Mouse (Mus musculus): ENCODE results near the gene Cd8b1. TPM values are rescaled to one million over a fixed set of nuclear protein-coding genes. Genes with fewer than 3 reads are reported as not detected.

Gene Cd8b1
- not detected in 2 replicates for polyA plus RNA-seq (2014; fragmentation: Nextera tagmentation; extraction: Ambion mirVana)

- Histone ChIP-seq H3K9ac (ENCODE audit: low read depth, low read length) (no peak within 1 kb of the TSS), H3K36me3 (ENCODE audit: control insufficient read depth, insufficient read depth, low read length) (no peaks in the 10 kb centered on the region), H3K27ac (ENCODE audit: low read depth, low read length) (no peak within 1 kb of the TSS), H3K9me3 (ENCODE audit: control insufficient read depth, low read length) (no peaks in the 10 kb centered on the region), H3K4me2 (replicated peaks; ENCODE audit: low read depth, low read length) (no peak within 1 kb of the TSS), H3K27me3 (ENCODE audit: control insufficient read depth, insufficient read depth, low read length) (no peaks in the 10 kb centered on the region), H3K4me1 (replicated peaks; ENCODE audit: control insufficient read depth, insufficient read depth, low read length) (no peaks in the 10 kb centered on the region), H3K4me3 (ENCODE audit: low read depth, low read length) (no peak within 1 kb of the TSS)
- no peak for DNase-seq (ENCODE audit: low spot score)
- ATAC-seq (ENCODE audit: low FRiP score) = no peak
- 92% methylated on average over 7 of the region's 7 CpGs for WGBS
Measured at GRCm38 (mm10) chr6:71322491-71322921, at the start of gene Cd8b1. Gene Cd8b1 (plus strand): TSS chr6:71322788.

- DNase-seq (ENCODE audit: low spot score) = no peak
- Histone ChIP-seq H3K4me3 (ENCODE audit: low read depth, low read length) (no peak overlapping the region), H3K9ac (ENCODE audit: low read depth, low read length) (no peak overlapping the region), H3K27ac (ENCODE audit: low read depth, low read length) (no peak overlapping the region), H3K36me3 (ENCODE audit: control insufficient read depth, insufficient read depth, low read length) (no peaks in the 10 kb centered on the region), H3K9me3 (ENCODE audit: control insufficient read depth, low read length) (no peaks in the 10 kb centered on the region), H3K27me3 (ENCODE audit: control insufficient read depth, insufficient read depth, low read length) (no peaks in the 10 kb centered on the region), H3K4me2 (replicated peaks; ENCODE audit: low read depth, low read length) (no peak overlapping the region), H3K4me1 (replicated peaks; ENCODE audit: control insufficient read depth, insufficient read depth, low read length) (no peaks in the 10 kb centered on the region)
- WGBS = 92% methylated on average over 1 of the region's 1 CpGs
- no peak for ATAC-seq (ENCODE audit: low FRiP score)
Measured at GRCm38 (mm10) chr6:71273715-71274114, 48.9 kb upstream of the Cd8b1 start.

DNA sequence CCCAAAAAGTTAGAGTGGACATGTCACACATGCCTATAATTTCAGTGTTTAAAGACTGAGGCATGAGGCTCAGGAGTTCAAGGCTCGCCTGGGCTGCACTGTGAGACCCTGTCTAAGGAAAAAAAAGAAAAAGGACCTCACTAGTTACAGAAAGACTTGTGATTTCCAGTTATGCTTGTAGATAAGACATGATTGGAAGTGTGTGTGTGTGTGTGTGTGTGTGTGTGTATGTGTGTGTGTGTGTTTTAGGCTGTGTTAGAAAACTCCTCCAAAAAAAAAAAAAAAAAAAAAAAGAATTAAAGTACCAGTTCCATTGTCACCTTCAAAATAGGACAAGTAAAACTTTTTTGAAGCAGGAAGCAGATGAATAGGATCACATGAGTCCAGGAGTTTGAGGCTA lies 48.0 kb upstream of the Cd8b1 start:
- Histone ChIP-seq H3K4me3 (ENCODE audit: low read depth, low read length) (no peak overlapping the region), H3K4me2 (replicated peaks; ENCODE audit: low read depth, low read length) (no peak overlapping the region), H3K27ac (ENCODE audit: low read depth, low read length) (no peak overlapping the region), H3K36me3 (ENCODE audit: control insufficient read depth, insufficient read depth, low read length) (no peaks in the 10 kb centered on the region), H3K9me3 (ENCODE audit: control insufficient read depth, low read length) (no peaks in the 10 kb centered on the region), H3K9ac (ENCODE audit: low read depth, low read length) (no peak overlapping the region), H3K4me1 (replicated peaks; ENCODE audit: control insufficient read depth, insufficient read depth, low read length) (no peaks in the 10 kb centered on the region), H3K27me3 (ENCODE audit: control insufficient read depth, insufficient read depth, low read length) (no peaks in the 10 kb centered on the region)
- ATAC-seq (ENCODE audit: low FRiP score) = no peak
- WGBS = 88% methylated on average over 1 of the region's 1 CpGs
- DNase-seq (ENCODE audit: low spot score) = no peak

- WGBS = 91% methylated on average over 1 of the region's 1 CpGs
- DNase-seq (ENCODE audit: low spot score) = no peak
- no peak for ATAC-seq (ENCODE audit: low FRiP score)
Measured at GRCm38 (mm10) chr6:71279418-71279817, 43.2 kb upstream of the Cd8b1 start.

DNA sequence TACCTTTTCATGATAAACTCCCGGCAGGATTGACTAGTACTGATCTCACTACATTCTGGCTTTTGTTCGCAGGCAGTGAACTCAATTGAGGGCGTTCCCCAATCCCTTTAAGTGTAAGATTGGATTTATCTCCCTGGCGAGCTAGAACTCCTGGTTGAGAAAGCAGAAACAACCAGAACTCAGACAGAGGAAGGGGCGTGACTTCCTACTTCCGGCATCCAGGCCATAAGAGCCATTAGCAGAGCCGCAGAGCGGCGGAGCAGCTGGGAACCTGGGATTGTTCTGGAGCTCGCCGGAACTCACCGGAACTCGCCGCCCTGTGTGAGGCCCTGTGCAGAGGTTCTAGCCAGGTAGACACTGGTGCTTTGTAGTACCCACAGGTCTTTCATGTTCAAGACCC lies 29.1 kb upstream of the Cd8b1 start:
- WGBS = 90% methylated on average over 14 of the region's 14 CpGs
- DNase-seq (ENCODE audit: low spot score) = no peak
- no peak overlapping the region for H3K4me3 ChIP-seq (ENCODE audit: low read depth, low read length)
- no peak overlapping the region for H3K9ac ChIP-seq (ENCODE audit: low read depth, low read length)
- no peaks in the 10 kb centered on the region for H3K27me3 ChIP-seq (ENCODE audit: control insufficient read depth, insufficient read depth, low read length)
- H3K4me1 ChIP-seq (replicated peaks; ENCODE audit: control insufficient read depth, insufficient read depth, low read length) = no peaks in the 10 kb centered on the region
- no peak overlapping the region for H3K4me2 ChIP-seq (replicated peaks; ENCODE audit: low read depth, low read length)
- no peaks in the 10 kb centered on the region for H3K36me3 ChIP-seq (ENCODE audit: control insufficient read depth, insufficient read depth, low read length)
- H3K9me3 ChIP-seq (ENCODE audit: control insufficient read depth, low read length) = no peaks in the 10 kb centered on the region
- no peak for ATAC-seq (ENCODE audit: low FRiP score)
- H3K27ac ChIP-seq (ENCODE audit: low read depth, low read length) = no peak overlapping the region

More at GRCm38 (mm10) chr6:71279418-71279817, 43.2 kb upstream of the Cd8b1 start:
- Histone ChIP-seq H3K36me3 (ENCODE audit: control insufficient read depth, insufficient read depth, low read length) (no peaks in the 10 kb centered on the region), H3K9me3 (ENCODE audit: control insufficient read depth, low read length) (no peaks in the 10 kb centered on the region), H3K27me3 (ENCODE audit: control insufficient read depth, insufficient read depth, low read length) (no peaks in the 10 kb centered on the region), H3K4me3 (ENCODE audit: low read depth, low read length) (no peak overlapping the region), H3K9ac (ENCODE audit: low read depth, low read length) (no peak overlapping the region), H3K4me2 (replicated peaks; ENCODE audit: low read depth, low read length) (no peak overlapping the region), H3K4me1 (replicated peaks; ENCODE audit: control insufficient read depth, insufficient read depth, low read length) (no peaks in the 10 kb centered on the region), H3K27ac (ENCODE audit: low read depth, low read length) (no peak overlapping the region)

DNA sequence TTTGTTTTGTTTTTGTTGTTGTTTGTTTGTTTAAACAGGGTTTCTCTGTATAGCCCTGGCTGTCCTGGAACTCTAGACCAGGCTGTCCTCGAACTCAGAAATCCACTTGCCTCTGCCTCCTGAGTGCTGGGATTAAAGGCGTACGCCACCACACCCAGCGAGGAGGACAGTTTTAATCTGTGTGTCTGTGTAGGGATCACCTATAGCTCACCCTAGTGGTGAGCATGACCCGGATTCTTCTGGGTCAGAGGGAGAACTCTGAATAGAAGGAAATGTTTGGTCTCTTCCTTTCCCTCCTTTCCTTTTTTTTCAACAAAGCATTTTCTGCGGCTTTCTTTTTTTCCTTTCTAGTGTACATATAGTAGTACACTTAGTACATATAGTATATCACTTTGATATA lies 27.3 kb upstream of the Cd8b1 start:
- WGBS = 77% methylated on average over 6 of the region's 6 CpGs

DNA sequence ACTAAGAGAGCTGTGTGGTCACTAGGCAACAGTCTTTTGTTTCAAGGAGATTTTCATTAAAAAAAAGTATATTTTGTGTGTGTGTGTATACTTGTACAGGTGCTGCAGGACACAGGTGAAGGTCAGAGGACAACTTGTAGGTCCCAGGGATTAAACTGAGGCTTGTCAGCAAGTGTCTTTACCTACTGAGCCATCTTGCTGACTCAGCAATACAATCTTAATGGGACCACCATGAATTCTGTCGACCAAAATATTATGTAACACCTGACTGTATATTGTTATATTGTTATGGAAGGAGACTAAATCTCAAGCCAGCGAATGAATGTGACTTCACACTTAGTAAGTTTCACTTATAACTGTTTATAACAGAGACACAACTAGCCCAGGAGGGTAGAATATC lies 24.5 kb upstream of the Cd8b1 start:
- ATAC-seq (ENCODE audit: low FRiP score) (no peak), DNase-seq (ENCODE audit: low spot score) (no peak)
- Histone ChIP-seq H3K27me3 (ENCODE audit: control insufficient read depth, insufficient read depth, low read length) (no peaks in the 10 kb centered on the region), H3K4me2 (replicated peaks; ENCODE audit: low read depth, low read length) (no peak overlapping the region), H3K9me3 (ENCODE audit: control insufficient read depth, low read length) (no peaks in the 10 kb centered on the region), H3K4me1 (replicated peaks; ENCODE audit: control insufficient read depth, insufficient read depth, low read length) (no peaks in the 10 kb centered on the region), H3K36me3 (ENCODE audit: control insufficient read depth, insufficient read depth, low read length) (no peaks in the 10 kb centered on the region), H3K27ac (ENCODE audit: low read depth, low read length) (no peak overlapping the region), H3K9ac (ENCODE audit: low read depth, low read length) (no peak overlapping the region), H3K4me3 (ENCODE audit: low read depth, low read length) (no peak overlapping the region)
- 69% methylated on average over 2 of the region's 2 CpGs for WGBS

More for the DNA sequence above, 27.3 kb upstream of the Cd8b1 start:
- H3K36me3 ChIP-seq (ENCODE audit: control insufficient read depth, insufficient read depth, low read length) = no peaks in the 10 kb centered on the region
- no peak overlapping the region for H3K27ac ChIP-seq (ENCODE audit: low read depth, low read length)
- no peak overlapping the region for H3K4me3 ChIP-seq (ENCODE audit: low read depth, low read length)
- DNase-seq (ENCODE audit: low spot score) (no peak), ATAC-seq (ENCODE audit: low FRiP score) (no peak)
- H3K4me2 ChIP-seq (replicated peaks; ENCODE audit: low read depth, low read length) = no peak overlapping the region
- no peaks in the 10 kb centered on the region for H3K27me3 ChIP-seq (ENCODE audit: control insufficient read depth, insufficient read depth, low read length)
- H3K4me1 ChIP-seq (replicated peaks; ENCODE audit: control insufficient read depth, insufficient read depth, low read length) = no peaks in the 10 kb centered on the region
- H3K9ac ChIP-seq (ENCODE audit: low read depth, low read length) = no peak overlapping the region
- H3K9me3 ChIP-seq (ENCODE audit: control insufficient read depth, low read length) = no peaks in the 10 kb centered on the region

GRCm38 (mm10) chr6:71298751-71299150 lies 23.8 kb upstream of the Cd8b1 start:
- 40% methylated on average over 3 of the region's 3 CpGs for WGBS
- no peak overlapping the region for H3K9ac ChIP-seq (ENCODE audit: low read depth, low read length)

DNA sequence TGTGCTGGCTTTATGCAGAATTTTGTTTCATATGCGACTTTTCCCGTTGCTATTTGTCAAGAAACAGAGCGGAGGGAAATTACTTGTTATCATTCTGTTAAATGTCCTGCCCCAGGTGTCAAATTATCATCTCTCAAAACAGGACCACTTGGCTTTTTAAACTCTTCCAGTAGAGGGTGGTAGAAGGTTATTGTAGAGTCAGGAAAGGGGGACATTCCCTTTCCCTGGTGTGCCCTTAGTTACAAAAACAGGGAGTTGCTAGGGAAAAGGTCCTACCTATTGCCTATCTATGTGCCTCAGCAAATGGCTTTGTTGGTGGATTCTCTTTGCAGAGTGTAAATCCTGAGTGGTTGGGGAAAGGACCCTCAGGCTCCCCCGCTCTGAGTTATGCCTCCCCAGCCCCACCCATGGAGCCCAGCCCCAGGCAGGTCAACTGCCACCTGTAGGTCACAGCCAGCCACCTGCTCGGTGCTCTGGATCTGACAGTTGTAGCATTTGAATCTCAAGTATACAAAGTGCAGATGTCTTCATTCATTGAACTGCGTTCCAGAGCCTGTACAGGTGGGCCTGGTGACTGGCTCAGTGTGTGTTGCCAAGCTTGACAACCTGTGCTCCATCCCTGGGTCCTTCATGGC lies 20.4 kb upstream of the Cd8b1 start:
- H3K4me3 ChIP-seq (ENCODE audit: low read depth, low read length) = no peak overlapping the region
- no peaks in the 10 kb centered on the region for H3K36me3 ChIP-seq (ENCODE audit: control insufficient read depth, insufficient read depth, low read length)
- no peak for DNase-seq (ENCODE audit: low spot score)
- WGBS = 71% methylated on average over 6 of the region's 6 CpGs
- H3K9me3 ChIP-seq (ENCODE audit: control insufficient read depth, low read length) = no peaks in the 10 kb centered on the region
- ATAC-seq (ENCODE audit: low FRiP score) = no peak
- no peak overlapping the region for H3K4me2 ChIP-seq (replicated peaks; ENCODE audit: low read depth, low read length)
- H3K27me3 ChIP-seq (ENCODE audit: control insufficient read depth, insufficient read depth, low read length) = no peaks in the 10 kb centered on the region
- H3K27ac ChIP-seq (ENCODE audit: low read depth, low read length) = no peak overlapping the region
- no peak overlapping the region for H3K9ac ChIP-seq (ENCODE audit: low read depth, low read length)
- H3K4me1 ChIP-seq (replicated peaks; ENCODE audit: control insufficient read depth, insufficient read depth, low read length) = no peaks in the 10 kb centered on the region

More at GRCm38 (mm10) chr6:71298751-71299150, 23.8 kb upstream of the Cd8b1 start:
- Histone ChIP-seq H3K27me3 (ENCODE audit: control insufficient read depth, insufficient read depth, low read length) (no peaks in the 10 kb centered on the region), H3K4me3 (ENCODE audit: low read depth, low read length) (no peak overlapping the region), H3K27ac (ENCODE audit: low read depth, low read length) (no peak overlapping the region), H3K9me3 (ENCODE audit: control insufficient read depth, low read length) (no peaks in the 10 kb centered on the region), H3K4me1 (replicated peaks; ENCODE audit: control insufficient read depth, insufficient read depth, low read length) (no peaks in the 10 kb centered on the region), H3K4me2 (replicated peaks; ENCODE audit: low read depth, low read length) (no peak overlapping the region), H3K36me3 (ENCODE audit: control insufficient read depth, insufficient read depth, low read length) (no peaks in the 10 kb centered on the region)
- peak; percentile 68 for DNase-seq (ENCODE audit: low spot score)
- no peak for ATAC-seq (ENCODE audit: low FRiP score)
